Mouse (Mus musculus): ENCODE results near the gene Ppcdc. TPM values are rescaled to one million over a fixed set of nuclear protein-coding genes. Genes with fewer than 3 reads are reported as not detected.

The Ppcdc gene
- polyA plus RNA-seq, 1 experiment, result 57.9 TPM

- H3K36me3 ChIP-seq (ENCODE audit: control insufficient read depth, insufficient read depth, low read length), result no peaks in the 10 kb centered on the region
- H3K4me3 ChIP-seq (ENCODE audit: insufficient read depth, low read depth, low read length), result no peak overlapping the region
- no peaks in the 10 kb centered on the region for H3K27me3 ChIP-seq (replicated peaks; ENCODE audit: control insufficient read depth, insufficient read depth, low read length)
- H3K27ac ChIP-seq (ENCODE audit: insufficient read depth, low read depth, low read length), result no peak overlapping the region
- TF ChIP-seq POLR2A (IDR thresholded peaks at IDR 0.05; ENCODE audit: low read depth, low read length), result no peak
- TF ChIP-seq CTCF (conservative IDR thresholded peaks at IDR 0.05; ENCODE audit: insufficient read depth, insufficient read length, low read depth, low read length), result no peak
- WGBS, result 93% methylated on average over 3 of the region's 3 CpGs
- no peaks in the 10 kb centered on the region for H3K4me1 ChIP-seq (ENCODE audit: control insufficient read depth, insufficient read depth, low read length)
- no peak for DNase-seq
These were observed 78.9 kb downstream of the Ppcdc start for GRCm38 (mm10) chr9:57360999-57361398.

GRCm38 (mm10) chr9:57354377-57355183, 85.3 kb downstream of the Ppcdc start:
- Histone ChIP-seq H3K36me3 (ENCODE audit: control insufficient read depth, insufficient read depth, low read length) (no peaks in the 10 kb centered on the region), H3K27ac (ENCODE audit: insufficient read depth, low read depth, low read length) (no peak overlapping the region), H3K4me1 (ENCODE audit: control insufficient read depth, insufficient read depth, low read length) (no peaks in the 10 kb centered on the region), H3K4me3 (ENCODE audit: insufficient read depth, low read depth, low read length) (no peak overlapping the region), H3K27me3 (replicated peaks; ENCODE audit: control insufficient read depth, insufficient read depth, low read length) (no peaks in the 10 kb centered on the region)
- no peak for DNase-seq
- WGBS, result 59% methylated on average over 2 of the region's 2 CpGs
- TF ChIP-seq CTCF (conservative IDR thresholded peaks at IDR 0.05; ENCODE audit: insufficient read depth, insufficient read length, low read depth, low read length) (no peak), POLR2A (IDR thresholded peaks at IDR 0.05; ENCODE audit: low read depth, low read length) (no peak)

GRCm38 (mm10) chr9:57351277-57351676, 88.6 kb downstream of the Ppcdc start:
- H3K4me1 ChIP-seq (ENCODE audit: control insufficient read depth, insufficient read depth, low read length), result no peaks in the 10 kb centered on the region
- peak; percentile 15 for DNase-seq
- no peaks in the 10 kb centered on the region for H3K36me3 ChIP-seq (ENCODE audit: control insufficient read depth, insufficient read depth, low read length)
- H3K27me3 ChIP-seq (replicated peaks; ENCODE audit: control insufficient read depth, insufficient read depth, low read length), result no peaks in the 10 kb centered on the region
- TF ChIP-seq CTCF (conservative IDR thresholded peaks at IDR 0.05; ENCODE audit: insufficient read depth, insufficient read length, low read depth, low read length) (no peak), POLR2A (IDR thresholded peaks at IDR 0.05; ENCODE audit: low read depth, low read length) (no peak)
- H3K27ac ChIP-seq (ENCODE audit: insufficient read depth, low read depth, low read length), result no peak overlapping the region
- no peak overlapping the region for H3K4me3 ChIP-seq (ENCODE audit: insufficient read depth, low read depth, low read length)
- WGBS, result 70% methylated on average over 2 of the region's 2 CpGs

- Histone ChIP-seq H3K4me1 (ENCODE audit: control insufficient read depth, insufficient read depth, low read length) (no peaks in the 10 kb centered on the region), H3K27me3 (replicated peaks; ENCODE audit: control insufficient read depth, insufficient read depth, low read length) (no peaks in the 10 kb centered on the region), H3K4me3 (ENCODE audit: insufficient read depth, low read depth, low read length) (no peak overlapping the region), H3K27ac (ENCODE audit: insufficient read depth, low read depth, low read length) (no peak overlapping the region), H3K36me3 (ENCODE audit: control insufficient read depth, insufficient read depth, low read length) (no peaks in the 10 kb centered on the region)
- TF ChIP-seq POLR2A (IDR thresholded peaks at IDR 0.05; ENCODE audit: low read depth, low read length), result no peak
- TF ChIP-seq CTCF (conservative IDR thresholded peaks at IDR 0.05; ENCODE audit: insufficient read depth, insufficient read length, low read depth, low read length), result no peak
- no peak for DNase-seq
- WGBS, result 58% methylated on average over 1 of the region's 1 CpGs
These were observed 94.0 kb downstream of the Ppcdc start for GRCm38 (mm10) chr9:57345902-57346301.

- no peak for TF ChIP-seq CTCF (conservative IDR thresholded peaks at IDR 0.05; ENCODE audit: insufficient read depth, insufficient read length, low read depth, low read length)
- TF ChIP-seq POLR2A (IDR thresholded peaks at IDR 0.05; ENCODE audit: low read depth, low read length), result no peak
- Histone ChIP-seq H3K4me3 (ENCODE audit: insufficient read depth, low read depth, low read length) (no peak overlapping the region), H3K27ac (ENCODE audit: insufficient read depth, low read depth, low read length) (no peak overlapping the region), H3K4me1 (ENCODE audit: control insufficient read depth, insufficient read depth, low read length) (no peaks in the 10 kb centered on the region), H3K36me3 (ENCODE audit: control insufficient read depth, insufficient read depth, low read length) (no peaks in the 10 kb centered on the region), H3K27me3 (replicated peaks; ENCODE audit: control insufficient read depth, insufficient read depth, low read length) (no peaks in the 10 kb centered on the region)
- DNase-seq, result no peak
- WGBS, result 90% methylated on average over 3 of the region's 3 CpGs
These were observed 96.2 kb downstream of the Ppcdc start for GRCm38 (mm10) chr9:57343752-57344151.

- no peaks in the 10 kb centered on the region for H3K36me3 ChIP-seq (ENCODE audit: control insufficient read depth, insufficient read depth, low read length)
- H3K27ac ChIP-seq (ENCODE audit: insufficient read depth, low read depth, low read length), result no peak overlapping the region
- no peak for DNase-seq
- no peaks in the 10 kb centered on the region for H3K4me1 ChIP-seq (ENCODE audit: control insufficient read depth, insufficient read depth, low read length)
- WGBS, result 60% methylated on average over 6 of the region's 6 CpGs
- TF ChIP-seq POLR2A (IDR thresholded peaks at IDR 0.05; ENCODE audit: low read depth, low read length), result no peak
- TF ChIP-seq CTCF (conservative IDR thresholded peaks at IDR 0.05; ENCODE audit: insufficient read depth, insufficient read length, low read depth, low read length), result no peak
- H3K27me3 ChIP-seq (replicated peaks; ENCODE audit: control insufficient read depth, insufficient read depth, low read length), result no peaks in the 10 kb centered on the region
- H3K4me3 ChIP-seq (ENCODE audit: insufficient read depth, low read depth, low read length), result no peak overlapping the region
These were observed 96.9 kb downstream of the Ppcdc start for GRCm38 (mm10) chr9:57342906-57343474.

GRCm38 (mm10) chr9:57342186-57342585, 97.7 kb downstream of the Ppcdc start:
- WGBS, result 44% methylated on average over 3 of the region's 3 CpGs
- Histone ChIP-seq H3K27ac (ENCODE audit: insufficient read depth, low read depth, low read length) (no peak overlapping the region), H3K4me1 (ENCODE audit: control insufficient read depth, insufficient read depth, low read length) (no peaks in the 10 kb centered on the region), H3K36me3 (ENCODE audit: control insufficient read depth, insufficient read depth, low read length) (no peaks in the 10 kb centered on the region), H3K4me3 (ENCODE audit: insufficient read depth, low read depth, low read length) (no peak overlapping the region), H3K27me3 (replicated peaks; ENCODE audit: control insufficient read depth, insufficient read depth, low read length) (no peaks in the 10 kb centered on the region)
- no peak for DNase-seq
- TF ChIP-seq POLR2A (IDR thresholded peaks at IDR 0.05; ENCODE audit: low read depth, low read length), result no peak
- TF ChIP-seq CTCF (conservative IDR thresholded peaks at IDR 0.05; ENCODE audit: insufficient read depth, insufficient read length, low read depth, low read length), result no peak
